Mouse (Mus musculus) adipocyte (in vitro differentiated cells): ENCODE measurements around the gene Slc9a9.

ENCODE experiments used
- DNase-seq: peaks from one replicate; pipeline ENCODE4 v3.0.0-alpha.2; 2016; ENCODE audit warnings: low spot score

The Slc9a9 gene

GRCm38 (mm10) chr9:95208681-95209080, 539.0 kb downstream of the Slc9a9 start:
- no peak for DNase-seq

GRCm38 (mm10) chr9:95220009-95220408, 550.3 kb downstream of the Slc9a9 start:
- no peak for DNase-seq

- no peak for DNase-seq
These were observed 551.6 kb downstream of the Slc9a9 start for GRCm38 (mm10) chr9:95221310-95221709.

- no peak for DNase-seq
These were observed 557.3 kb downstream of the Slc9a9 start for GRCm38 (mm10) chr9:95226986-95227385.

GRCm38 (mm10) chr9:95228123-95228522, 558.4 kb downstream of the Slc9a9 start:
- DNase-seq, result no peak

GRCm38 (mm10) chr9:95229147-95229546, 559.4 kb downstream of the Slc9a9 start:
- no peak for DNase-seq

- DNase-seq, result no peak
These were observed 570.2 kb downstream of the Slc9a9 start for GRCm38 (mm10) chr9:95239900-95240299.

- DNase-seq, result no peak
These were observed 573.0 kb downstream of the Slc9a9 start for GRCm38 (mm10) chr9:95242628-95243195.

- no peak for DNase-seq
These were observed 584.5 kb downstream of the Slc9a9 start for GRCm38 (mm10) chr9:95254162-95254561.

- DNase-seq, result no peak
These were observed 586.1 kb downstream of the Slc9a9 start for GRCm38 (mm10) chr9:95255844-95256243.

- no peak for DNase-seq
These were observed 587.1 kb downstream of the Slc9a9 start for GRCm38 (mm10) chr9:95256680-95257316.

- DNase-seq, result no peak
These were observed 593.1 kb downstream of the Slc9a9 start for GRCm38 (mm10) chr9:95262851-95263250.

GRCm38 (mm10) chr9:95263867-95264509, 594.3 kb downstream of the Slc9a9 start:
- no peak for DNase-seq

- DNase-seq, result no peak
These were observed 596.5 kb downstream of the Slc9a9 start for GRCm38 (mm10) chr9:95266179-95266578.

- no peak for DNase-seq
These were observed 597.2 kb downstream of the Slc9a9 start for GRCm38 (mm10) chr9:95266924-95267323.

- peak; percentile 7 for DNase-seq
These were observed 610.1 kb downstream of the Slc9a9 start for GRCm38 (mm10) chr9:95279590-95280344.
